Mouse (Mus musculus): ENCODE measurements around the gene Ifitm1. TPM values are rescaled to one million over a fixed set of nuclear protein-coding genes. Genes with fewer than 3 reads are reported as not detected.

Ifitm1 gene
- polyA plus RNA-seq (2015; fragmentation: Nextera tagmentation; extraction: Ambion mirVana) = 61.4 and 162 TPM in 2 replicates

DNA sequence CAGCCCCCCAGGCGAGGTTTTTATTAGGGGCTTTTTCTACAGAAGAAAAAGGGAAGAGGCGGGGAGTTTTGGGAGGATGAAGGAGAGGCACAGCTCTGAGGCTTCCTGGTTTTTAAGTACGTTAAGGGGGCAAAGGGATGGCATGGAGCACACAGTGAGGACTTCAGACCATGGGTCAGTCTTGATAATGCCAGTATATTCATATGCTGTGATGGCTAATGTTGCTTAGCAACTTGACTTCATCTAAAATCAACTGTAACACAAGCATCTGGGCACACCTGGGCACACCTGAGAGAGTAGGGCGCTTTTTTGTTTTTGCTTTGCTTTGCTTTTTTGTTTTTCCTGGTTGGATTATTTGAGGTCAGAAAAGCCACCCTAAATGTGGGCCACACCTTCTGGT is at the start of gene Ifitm1:
Ifitm1 (plus strand) TSS at position 301 of the 400 bp plus-strand sequence.

GRCm38 (mm10) chr7:140920418-140921029 is 46.5 kb upstream of the Ifitm1 start, which contains the start of gene Nlrp6:
Nlrp6 (plus strand) TSS chr7:140920902.

DNA sequence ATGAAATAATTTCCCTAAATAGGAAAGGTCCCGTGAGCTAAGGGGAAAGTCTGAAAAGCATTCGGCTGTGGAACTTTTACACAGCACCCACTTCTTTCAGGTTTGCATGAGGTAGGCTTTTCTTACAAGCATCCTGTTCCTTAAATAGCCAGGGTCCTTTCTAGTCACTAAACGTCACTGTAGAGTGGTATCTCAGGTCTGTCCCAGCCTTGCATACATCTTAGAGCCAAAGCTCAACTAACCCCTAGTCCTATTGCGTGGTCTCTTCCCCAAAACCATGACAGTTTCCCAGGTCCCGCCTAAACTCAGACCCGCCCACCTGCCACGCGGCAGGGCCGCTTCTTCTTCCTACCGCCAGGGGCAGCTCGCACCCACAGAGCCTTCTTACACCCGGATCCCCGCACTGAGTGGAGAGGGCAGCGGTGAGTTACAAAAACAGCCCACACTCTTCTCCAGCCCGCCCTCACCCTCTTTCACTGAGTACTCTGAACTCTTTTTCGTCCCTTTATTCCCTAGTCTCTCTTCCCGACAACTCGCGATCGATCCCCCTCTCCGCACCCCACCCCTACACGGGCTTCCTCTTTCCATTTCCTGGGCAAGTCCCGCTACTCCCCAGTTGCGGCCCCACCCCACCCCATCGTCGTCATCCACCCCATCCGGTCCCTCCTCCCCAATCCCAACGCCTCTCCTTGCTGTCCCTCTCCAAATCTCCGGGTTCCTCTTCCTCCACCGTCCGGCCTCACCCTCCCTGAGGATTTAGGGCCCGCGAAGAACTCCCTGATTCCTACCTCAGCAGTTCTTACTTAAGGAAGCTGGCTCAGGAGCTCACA is 25.6 kb upstream of the Ifitm1 start, which contains the start of gene Pgghg:
Pgghg (plus strand) TSS at position 170 of the 830 bp plus-strand sequence.

DNA sequence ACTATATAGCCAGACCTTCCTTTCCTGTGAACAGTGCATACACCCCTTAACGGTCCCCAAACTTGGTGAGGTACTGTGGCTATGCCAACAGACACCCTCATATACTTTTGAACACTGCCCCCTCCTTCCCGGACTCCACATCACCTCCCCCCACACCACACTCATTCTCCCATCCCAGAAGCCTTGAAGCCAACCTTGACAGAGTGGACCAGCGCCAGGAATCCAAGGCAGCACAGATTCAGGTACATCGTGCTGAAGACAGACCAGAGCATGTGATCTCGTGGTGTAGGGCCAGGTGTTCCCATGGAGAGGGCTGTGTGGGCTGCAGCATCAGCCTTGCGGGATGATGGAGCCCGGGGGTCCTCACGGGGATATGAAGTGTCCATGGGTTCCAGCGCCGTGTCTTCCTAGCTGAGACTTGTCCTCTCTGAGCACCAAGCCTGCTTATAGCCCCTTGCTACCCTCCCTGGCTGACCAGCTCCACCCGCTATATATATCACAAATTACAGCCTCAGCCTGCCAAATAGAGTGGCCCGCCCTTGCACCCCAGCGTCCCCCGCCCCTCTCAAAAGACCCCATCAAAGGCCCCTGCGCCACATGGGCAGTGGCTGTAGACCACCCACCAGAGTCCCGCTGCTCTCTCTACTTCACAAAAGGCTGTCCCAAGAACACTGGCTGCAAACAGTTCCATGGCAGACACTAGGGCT is 17.0 kb upstream of the Ifitm1 start, which contains the start of gene Ifitm5:
Ifitm5 (minus strand) TSS at position 468 of the 707 bp plus-strand sequence.

GRCm38 (mm10) chr7:140955758-140956555 is 11.1 kb upstream of the Ifitm1 start, which contains the start of the genes Gm45717 and Ifitm2:
Gm45717 (minus strand) TSS chr7:140955937.
Ifitm2 (minus strand) TSS chr7:140955987.

DNA sequence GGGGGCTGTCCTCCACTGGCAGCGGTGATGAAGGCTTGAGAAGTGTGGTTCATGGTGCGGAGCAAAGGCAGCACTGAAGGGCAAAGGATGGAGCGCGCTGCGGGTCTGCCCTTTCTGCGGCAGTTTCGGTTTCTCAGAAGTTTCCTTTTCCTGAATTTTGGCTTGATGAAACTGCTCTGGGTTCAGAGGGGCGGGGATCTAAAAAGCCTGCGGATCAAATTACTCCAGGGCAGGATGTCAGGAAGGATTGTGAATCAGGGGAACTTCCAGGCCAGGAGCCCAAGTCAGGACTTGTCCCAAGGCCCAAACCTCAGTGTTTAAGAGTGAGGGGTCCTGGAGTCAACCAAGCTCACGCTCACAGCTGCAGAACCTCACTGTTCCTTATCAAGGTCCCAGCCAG is 43.6 kb downstream of the Ifitm1 start, which contains the start of gene Ifitm3:
Ifitm3 (minus strand) TSS at position 178 of the 400 bp plus-strand sequence.

GRCm38 (mm10) chr7:141017824-141018223 is 50.8 kb downstream of the Ifitm1 start, which contains the start of gene Ifitm6:
Ifitm6 (minus strand) TSS chr7:141017924.

Other genes starting within 250 kb of the Ifitm1 start
- gene Cyp2e1, start 203.5 kb upstream of the Ifitm1 start, polyA plus RNA-seq (2015; fragmentation: Nextera tagmentation; extraction: Ambion mirVana) = 12.7 and 27.0 TPM in 2 replicates
- gene Syce1, start 179.4 kb upstream of the Ifitm1 start, polyA plus RNA-seq (2015; fragmentation: Nextera tagmentation; extraction: Ambion mirVana) = 0.12 and 0.17 TPM in 2 replicates
- 5.0 and 6.4 TPM in 2 replicates for gene Zfp941, start 145.0 kb upstream of the Ifitm1 start, polyA plus RNA-seq (2015; fragmentation: Nextera tagmentation; extraction: Ambion mirVana)
- gene Urah, start 132.2 kb upstream of the Ifitm1 start, polyA plus RNA-seq (2015; fragmentation: Nextera tagmentation; extraction: Ambion mirVana) = 7.2 and 14.5 TPM in 2 replicates
- gene Scgb1c1, start 121.7 kb upstream of the Ifitm1 start, polyA plus RNA-seq (2015; fragmentation: Nextera tagmentation; extraction: Ambion mirVana) = 0.52 TPM in 1 of 2 replicates, not detected in the other
- 0.22 and 0.55 TPM in 2 replicates for gene Odf3, start 119.4 kb upstream of the Ifitm1 start, polyA plus RNA-seq (2015; fragmentation: Nextera tagmentation; extraction: Ambion mirVana)
- gene Gm45785, start 110.9 kb upstream of the Ifitm1 start, polyA plus RNA-seq (2015; fragmentation: Nextera tagmentation; extraction: Ambion mirVana) = 0.25 TPM in 1 of 2 replicates, not detected in the other
- 62.1 and 64.0 TPM in 2 replicates for gene Ric8a, start 110.3 kb upstream of the Ifitm1 start, polyA plus RNA-seq (2015; fragmentation: Nextera tagmentation; extraction: Ambion mirVana)
- 82.4 and 86.6 TPM in 2 replicates for gene Bet1l, start 109.6 kb upstream of the Ifitm1 start, polyA plus RNA-seq (2015; fragmentation: Nextera tagmentation; extraction: Ambion mirVana)
- 197 and 202 TPM in 2 replicates for gene Psmd13, start 85.3 kb upstream of the Ifitm1 start, polyA plus RNA-seq (2015; fragmentation: Nextera tagmentation; extraction: Ambion mirVana)
- 41.8 and 43.2 TPM in 2 replicates for gene Sirt3, start 84.9 kb upstream of the Ifitm1 start, polyA plus RNA-seq (2015; fragmentation: Nextera tagmentation; extraction: Ambion mirVana)
- 9.3 and 12.2 TPM in 2 replicates for gene Cox8b, start 66.8 kb upstream of the Ifitm1 start, polyA plus RNA-seq (2015; fragmentation: Nextera tagmentation; extraction: Ambion mirVana)
- gene Nlrp6, start 46.3 kb upstream of the Ifitm1 start, polyA plus RNA-seq (2015; fragmentation: Nextera tagmentation; extraction: Ambion mirVana) = 2.6 and 3.3 TPM in 2 replicates
- 19.7 and 28.7 TPM in 2 replicates for gene Pgghg, start 25.8 kb upstream of the Ifitm1 start, polyA plus RNA-seq (2015; fragmentation: Nextera tagmentation; extraction: Ambion mirVana)
- gene Ifitm5, start 16.9 kb upstream of the Ifitm1 start, polyA plus RNA-seq (2015; fragmentation: Nextera tagmentation; extraction: Ambion mirVana) = 1.3 and 2.1 TPM in 2 replicates
- gene Gm45717, start 11.3 kb upstream of the Ifitm1 start, polyA plus RNA-seq (2015; fragmentation: Nextera tagmentation; extraction: Ambion mirVana) = 0.72 and 0.97 TPM in 2 replicates
- gene Ifitm2, start 11.2 kb upstream of the Ifitm1 start, polyA plus RNA-seq (2015; fragmentation: Nextera tagmentation; extraction: Ambion mirVana) = 1,477 and 1,600 TPM in 2 replicates
- 482 and 553 TPM in 2 replicates for gene Ifitm3, start 43.5 kb downstream of the Ifitm1 start, polyA plus RNA-seq (2015; fragmentation: Nextera tagmentation; extraction: Ambion mirVana)
- gene Ifitm6, start 50.7 kb downstream of the Ifitm1 start, polyA plus RNA-seq (2015; fragmentation: Nextera tagmentation; extraction: Ambion mirVana) = 4.0 and 7.5 TPM in 2 replicates
- not detected in 2 replicates for gene Gm17387, start 61.9 kb downstream of the Ifitm1 start, polyA plus RNA-seq (2015; fragmentation: Nextera tagmentation; extraction: Ambion mirVana)
- gene B4galnt4, start 93.9 kb downstream of the Ifitm1 start, polyA plus RNA-seq (2015; fragmentation: Nextera tagmentation; extraction: Ambion mirVana) = 5.1 and 7.9 TPM in 2 replicates
- 1.1 and 2.5 TPM in 2 replicates for gene Pkp3, start 111.0 kb downstream of the Ifitm1 start, polyA plus RNA-seq (2015; fragmentation: Nextera tagmentation; extraction: Ambion mirVana)
- gene Sigirr, start 133.4 kb downstream of the Ifitm1 start, polyA plus RNA-seq (2015; fragmentation: Nextera tagmentation; extraction: Ambion mirVana) = 2.7 and 4.5 TPM in 2 replicates
- 0.66 and 1.0 TPM in 2 replicates for gene Ano9, start 150.6 kb downstream of the Ifitm1 start, polyA plus RNA-seq (2015; fragmentation: Nextera tagmentation; extraction: Ambion mirVana)
- gene Ptdss2, start 155.2 kb downstream of the Ifitm1 start, polyA plus RNA-seq (2015; fragmentation: Nextera tagmentation; extraction: Ambion mirVana) = 40.8 and 60.7 TPM in 2 replicates
- 184 and 236 TPM in 2 replicates for gene Rnh1, start 205.6 kb downstream of the Ifitm1 start, polyA plus RNA-seq (2015; fragmentation: Nextera tagmentation; extraction: Ambion mirVana)
- 75.5 and 78.9 TPM in 2 replicates for gene Hras, start 226.8 kb downstream of the Ifitm1 start, polyA plus RNA-seq (2015; fragmentation: Nextera tagmentation; extraction: Ambion mirVana)
- 3.9 and 6.0 TPM in 2 replicates for gene Lrrc56, start 226.9 kb downstream of the Ifitm1 start, polyA plus RNA-seq (2015; fragmentation: Nextera tagmentation; extraction: Ambion mirVana)
- gene Lmntd2, start 246.9 kb downstream of the Ifitm1 start, polyA plus RNA-seq (2015; fragmentation: Nextera tagmentation; extraction: Ambion mirVana) = 0.32 and 1.2 TPM in 2 replicates
- gene Rassf7, start 248.6 kb downstream of the Ifitm1 start, polyA plus RNA-seq (2015; fragmentation: Nextera tagmentation; extraction: Ambion mirVana) = 16.4 and 24.5 TPM in 2 replicates